Mouse (Mus musculus) lung, embryonic 16.5 days (tissue): ENCODE data around the gene Pmvk. TPM values are rescaled to one million over a fixed set of nuclear protein-coding genes. Genes with fewer than 3 reads are reported as not detected.

ENCODE experiments used
- ATAC-seq: fragments of 200-750 bp; cut with Nextera tagmentation; 2 replicates; pipeline ENCODE4 v1.8.0; 2017; ENCODE audit warnings: low read depth, mild to moderate bottlenecking, moderate library complexity
- H3K27ac ChIP-seq: fragments of 300-500 bp; sonication (generic); 2 replicates; pipeline ENCODE4 v1.5.1; 2014; ENCODE audit warnings: mild to moderate bottlenecking, control low read depth, low read length
- H3K27me3 ChIP-seq: fragments of 300-500 bp; sonication (generic); 2 replicates; pipeline ENCODE4 v1.6.1; 2014; ENCODE audit warnings: low read depth, low read length, mixed read lengths; ENCODE audit not compliant: control insufficient read depth, insufficient read depth
- H3K36me3 ChIP-seq: fragments of 300-500 bp; sonication (generic); 2 replicates; pipeline ENCODE4 v1.6.1; 2014; ENCODE audit warnings: low read length; ENCODE audit not compliant: control insufficient read depth, insufficient read depth
- H3K4me1 ChIP-seq: fragments of 300-500 bp; sonication (generic); replicated peaks from 2 replicates; pipeline ENCODE4 v1.6.1; 2014; ENCODE audit warnings: low read length, mixed read lengths; ENCODE audit not compliant: control insufficient read depth, insufficient read depth
- H3K4me2 ChIP-seq: fragments of 300-500 bp; sonication (generic); 2 replicates; pipeline ENCODE4 v1.6.1; 2014; ENCODE audit warnings: low read depth, low read length, control low read depth
- H3K4me3 ChIP-seq: fragments of 300-500 bp; sonication (generic); 2 replicates; pipeline ENCODE4 v1.5.1; 2014; ENCODE audit warnings: mild to moderate bottlenecking, low read length, control low read depth
- H3K9ac ChIP-seq: fragments of 300-500 bp; sonication (generic); 2 replicates; pipeline ENCODE4 v1.6.1; 2014; ENCODE audit warnings: low read length, control low read depth
- H3K9me3 ChIP-seq: fragments of 300-500 bp; sonication (generic); 2 replicates; pipeline ENCODE4 v1.6.1; 2016; ENCODE audit warnings: low read length; ENCODE audit not compliant: control insufficient read depth
- WGBS: fragments of 180-500 bp; shearing (Covaris S2); extraction: QIAGEN DNeasy Blood & Tissue Kit; methylation state at CpG from one replicate; pipeline ENCODE4 v1.1.7; 2014; 5-methylcytosine and 5-hydroxymethylcytosine counted together
- polyA plus RNA-seq: library from polyadenylated mRNA; unstranded; fragments of >200 nt; fragmentation: Nextera tagmentation; extraction: Ambion mirVana; gene quantifications from 2 replicates; pipeline ENCODE4 v1.2.1, GENCODE M21; 2015

Gene Pmvk
- polyA plus RNA-seq = 44.4 and 50.0 TPM in 2 replicates

DNA sequence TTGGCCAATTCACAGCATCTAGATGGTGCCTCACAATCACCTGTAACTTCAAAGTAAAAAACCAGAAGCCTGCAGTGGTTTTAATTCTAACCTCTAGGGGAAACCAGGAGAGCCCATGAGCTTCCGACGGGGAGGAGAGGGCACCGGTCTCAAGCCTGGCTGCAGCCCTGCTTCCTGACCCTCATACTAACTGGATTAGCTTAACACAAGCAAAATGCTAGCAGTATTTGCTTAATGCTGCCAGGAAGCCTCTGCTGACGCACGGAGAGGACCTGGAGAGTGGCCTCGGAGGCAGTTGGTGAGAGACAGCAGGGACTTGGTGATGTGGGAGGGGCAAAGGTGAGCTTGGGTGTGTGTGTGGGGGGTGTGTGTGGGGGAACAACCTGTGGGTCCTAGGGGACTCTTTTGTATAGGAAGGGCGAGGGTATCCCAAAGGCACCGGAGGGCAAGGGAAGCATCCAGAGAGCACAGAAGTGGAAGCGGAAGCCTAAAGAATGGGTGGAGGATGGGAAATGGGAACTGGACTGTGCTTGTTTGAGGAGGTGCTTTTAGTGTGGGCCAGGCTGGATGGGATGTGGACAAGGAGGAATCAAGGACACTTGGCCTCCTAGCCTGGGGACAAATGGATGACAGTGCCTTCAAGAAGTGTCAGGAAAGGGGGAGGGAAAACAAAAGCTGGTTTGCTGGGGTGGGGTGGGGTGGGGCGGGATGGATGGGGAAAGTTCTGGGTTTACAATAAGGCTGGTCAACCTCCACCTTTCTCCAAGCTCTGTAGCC, at the start of gene Pmvk:
TSS of gene Pmvk (plus strand) at position 141 of the 777 bp plus-strand sequence.
- H3K36me3 ChIP-seq = no peaks in the 10 kb centered on the region
- H3K4me1 ChIP-seq = peaks cover 21% of the 10 kb centered on the region
- H3K9me3 ChIP-seq = no peaks in the 10 kb centered on the region
- no peaks in the 10 kb centered on the region for H3K27me3 ChIP-seq
- H3K9ac ChIP-seq = no peak within 1 kb of the TSS
- ATAC-seq = no peak
- no peak within 1 kb of the TSS for H3K4me3 ChIP-seq
- no peak within 1 kb of the TSS for H3K27ac ChIP-seq
- no peak within 1 kb of the TSS for H3K4me2 ChIP-seq
- WGBS = 49% methylated on average over 10 of the region's 10 CpGs

DNA sequence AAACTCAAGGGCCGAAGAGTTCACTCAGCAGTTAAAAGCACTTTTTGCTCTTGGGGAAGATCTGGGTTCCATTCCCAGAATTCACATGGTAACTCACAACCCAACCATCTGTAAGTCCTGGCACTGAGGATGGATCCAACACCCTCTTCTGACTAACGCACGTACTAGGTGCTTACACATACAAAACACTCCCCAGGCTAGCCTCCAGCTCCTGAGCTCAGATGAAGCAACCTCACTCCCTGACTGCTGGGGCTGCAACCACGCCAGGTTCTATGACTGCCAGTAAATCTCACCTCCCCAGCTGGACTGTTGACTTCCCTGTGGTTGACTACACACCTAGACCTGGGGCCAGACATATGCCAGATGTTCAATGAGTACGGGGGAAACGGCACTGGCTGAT, 47.5 kb upstream of the Pmvk start:
- H3K27ac ChIP-seq = no peak overlapping the region
- H3K36me3 ChIP-seq = peaks cover 5% of the 10 kb centered on the region; the same call in 1 of the 2 replicates
- no peak overlapping the region for H3K4me3 ChIP-seq
- no peak for ATAC-seq
- WGBS = 80% methylated on average over 6 of the region's 6 CpGs
- peaks cover 7% of the 10 kb centered on the region for H3K4me1 ChIP-seq
- no peaks in the 10 kb centered on the region for H3K27me3 ChIP-seq
- H3K9ac ChIP-seq = no peak overlapping the region
- H3K9me3 ChIP-seq = no peaks in the 10 kb centered on the region
- H3K4me2 ChIP-seq = no peak overlapping the region

- WGBS = 59% methylated on average over 16 of the region's 16 CpGs
- no peak overlapping the region for H3K9ac ChIP-seq
- no peaks in the 10 kb centered on the region for H3K9me3 ChIP-seq
- H3K4me3 ChIP-seq = no peak overlapping the region
- no peak for ATAC-seq
- no peak overlapping the region for H3K4me2 ChIP-seq
- no peaks in the 10 kb centered on the region; the same call in 1 of the 2 replicates for H3K36me3 ChIP-seq
- H3K27me3 ChIP-seq = no peaks in the 10 kb centered on the region
- peaks cover 7% of the 10 kb centered on the region for H3K4me1 ChIP-seq
- no peak overlapping the region for H3K27ac ChIP-seq
Measured at GRCm38 (mm10) chr3:89408448-89408847, 45.9 kb upstream of the Pmvk start.

DNA sequence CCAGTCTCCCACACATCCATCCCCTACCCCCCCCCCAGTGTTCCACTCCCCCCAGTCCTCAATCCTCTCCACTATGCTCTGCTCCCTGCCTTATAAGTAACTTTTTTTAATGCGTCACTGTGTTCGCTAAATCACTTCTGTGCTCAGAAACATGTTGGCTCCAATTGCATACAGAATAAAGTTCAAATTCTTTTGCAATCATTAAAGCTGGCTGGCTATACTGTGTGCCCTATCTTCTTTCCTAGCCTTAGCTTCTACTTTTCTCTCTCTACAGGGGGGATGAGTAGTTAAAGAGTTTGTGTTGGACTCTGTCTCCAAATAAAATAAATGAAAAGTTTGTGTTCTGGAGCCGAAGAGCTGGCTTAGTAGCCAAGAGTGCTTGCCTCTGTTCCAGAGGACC, 44.6 kb upstream of the Pmvk start:
- Histone ChIP-seq H3K9me3 (no peaks in the 10 kb centered on the region), H3K27me3 (no peaks in the 10 kb centered on the region), H3K27ac (no peak overlapping the region), H3K36me3 (peaks cover 9% of the 10 kb centered on the region), H3K9ac (no peak overlapping the region), H3K4me1 (peaks cover 7% of the 10 kb centered on the region), H3K4me2 (no peak overlapping the region), H3K4me3 (no peak overlapping the region)
- 85% methylated on average over 3 of the region's 3 CpGs for WGBS
- ATAC-seq = no peak

GRCm38 (mm10) chr3:89410864-89411263, 43.5 kb upstream of the Pmvk start:
- 75% methylated on average over 10 of the region's 10 CpGs for WGBS
- Histone ChIP-seq H3K4me1 (peaks cover 7% of the 10 kb centered on the region), H3K4me3 (peak overlapping the region; percentile 65), H3K9me3 (no peaks in the 10 kb centered on the region), H3K36me3 (peaks cover 20% of the 10 kb centered on the region), H3K9ac (peak overlapping the region; percentile 67), H3K27me3 (no peaks in the 10 kb centered on the region), H3K27ac (no peak overlapping the region), H3K4me2 (peak overlapping the region; percentile 81)
- no peak for ATAC-seq

DNA sequence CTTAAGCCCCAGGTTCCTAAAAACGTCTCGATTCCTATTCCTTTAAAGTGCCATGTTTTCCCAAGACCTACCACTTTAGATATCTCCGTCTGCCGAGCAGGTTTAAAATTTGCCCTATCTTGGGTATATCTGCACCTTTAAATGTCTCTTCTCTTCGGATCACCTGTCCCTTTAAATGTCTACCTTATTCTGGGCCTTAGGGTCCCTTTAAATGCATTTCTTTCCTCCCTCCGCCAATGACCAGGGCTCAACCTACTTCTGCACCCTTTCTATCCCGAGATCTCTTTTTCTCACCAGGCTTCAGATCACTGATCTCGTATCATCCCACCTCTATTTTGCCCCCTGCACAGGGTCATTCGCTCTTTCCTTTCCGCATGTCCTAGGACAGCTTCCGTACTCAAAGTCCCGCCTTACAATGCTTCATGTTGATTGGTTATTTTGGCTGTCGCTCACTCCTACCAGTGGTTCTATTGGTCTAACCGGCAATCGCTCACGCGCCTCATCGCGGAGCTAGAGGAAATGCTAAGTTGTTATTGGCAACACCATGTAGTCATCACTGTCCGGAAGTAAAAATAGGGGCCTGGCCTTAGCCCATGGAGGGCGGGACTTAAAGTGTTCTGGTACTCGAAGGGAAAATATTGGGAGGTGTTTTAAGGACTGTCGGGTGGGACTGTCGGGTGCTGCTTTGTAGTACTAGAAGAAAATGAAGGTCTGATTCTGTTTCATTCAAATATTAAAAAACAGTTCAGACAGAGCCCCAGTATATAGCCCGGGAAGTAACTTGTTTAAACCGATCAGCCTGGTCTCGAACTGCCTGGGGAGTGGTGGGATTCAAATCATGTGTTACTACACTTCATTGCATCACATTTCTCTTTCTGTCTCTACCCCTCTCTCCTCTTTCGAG, 42.6 kb upstream of the Pmvk start, which contains the start of gene Flad1:
TSS of gene Flad1 (minus strand) at position 381 of the 904 bp plus-strand sequence.
- WGBS = 5% methylated on average over 28 of the region's 28 CpGs
- peaks cover 26% of the 10 kb centered on the region for H3K36me3 ChIP-seq
- H3K4me2 ChIP-seq = peak within 1 kb of the TSS; percentile 81
- H3K4me1 ChIP-seq = peaks cover 11% of the 10 kb centered on the region
- peak within 1 kb of the TSS; percentile 14; the same call in 1 of the 2 replicates for H3K27ac ChIP-seq
- peak; percentile 99 for ATAC-seq
- no peaks in the 10 kb centered on the region for H3K9me3 ChIP-seq
- H3K9ac ChIP-seq = peak within 1 kb of the TSS; percentile 67
- no peaks in the 10 kb centered on the region for H3K27me3 ChIP-seq
- peak within 1 kb of the TSS; percentile 65 for H3K4me3 ChIP-seq

DNA sequence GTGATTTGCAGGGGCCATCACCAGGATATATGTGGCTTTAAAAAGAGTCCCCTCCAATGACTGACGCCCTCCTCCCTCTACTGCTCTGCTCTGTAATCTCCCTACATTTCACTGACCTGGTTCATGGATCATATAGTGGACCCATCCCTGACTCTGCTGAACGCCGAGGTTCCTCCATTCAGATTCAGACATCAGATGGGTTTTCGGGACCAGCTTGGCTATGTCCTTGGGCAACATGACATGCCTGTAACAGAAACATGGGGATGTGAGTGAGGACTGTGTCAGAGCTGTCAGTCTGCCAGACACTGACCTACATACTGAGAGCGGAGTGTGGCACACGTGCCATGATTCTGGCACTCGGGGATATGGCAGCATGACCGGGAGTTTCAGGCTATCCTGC, 38.2 kb upstream of the Pmvk start:
- Histone ChIP-seq H3K9ac (no peak overlapping the region), H3K4me1 (peaks cover 24% of the 10 kb centered on the region), H3K27ac (no peak overlapping the region), H3K9me3 (no peaks in the 10 kb centered on the region), H3K4me2 (no peak overlapping the region), H3K27me3 (no peaks in the 10 kb centered on the region), H3K4me3 (no peak overlapping the region), H3K36me3 (peaks cover 26% of the 10 kb centered on the region)
- WGBS = 94% methylated on average over 8 of the region's 8 CpGs
- no peak for ATAC-seq

DNA sequence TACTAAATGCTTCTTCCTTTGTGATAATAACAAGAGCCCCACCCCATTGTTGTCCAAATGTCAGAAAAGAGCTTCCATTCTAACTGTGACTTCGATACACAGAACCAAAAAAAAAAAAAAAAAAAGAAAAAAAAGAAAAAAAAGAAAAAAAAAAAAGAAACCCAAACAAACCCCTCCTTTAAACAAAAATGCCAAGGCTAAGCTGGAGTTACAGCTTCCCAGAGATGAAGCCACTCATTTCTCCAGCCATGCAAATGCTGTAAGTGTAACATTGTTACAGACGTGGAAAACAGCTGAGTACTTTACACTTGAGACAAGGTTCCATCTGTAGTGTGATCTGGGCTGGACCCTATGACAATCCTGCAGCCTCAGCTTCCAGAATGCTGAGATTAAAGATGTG, 37.2 kb upstream of the Pmvk start:
- no peak for ATAC-seq
- no peaks in the 10 kb centered on the region for H3K27me3 ChIP-seq

GRCm38 (mm10) chr3:89417840-89418169, 36.5 kb upstream of the Pmvk start:
- Histone ChIP-seq H3K9ac (peak overlapping the region; percentile 77), H3K36me3 (peaks cover 26% of the 10 kb centered on the region), H3K27ac (peak overlapping the region; percentile 78), H3K4me2 (peak overlapping the region; percentile 91), H3K27me3 (no peaks in the 10 kb centered on the region), H3K4me3 (peak overlapping the region; percentile 78), H3K4me1 (peaks cover 30% of the 10 kb centered on the region), H3K9me3 (no peaks in the 10 kb centered on the region)
- peak; percentile 21 for ATAC-seq
- under 1% methylated on average over 20 of the region's 20 CpGs for WGBS

More for the DNA sequence above, 37.2 kb upstream of the Pmvk start:
- Histone ChIP-seq H3K9ac (peak overlapping the region; percentile 77), H3K4me1 (peaks cover 30% of the 10 kb centered on the region), H3K9me3 (no peaks in the 10 kb centered on the region), H3K27ac (peak overlapping the region; percentile 78), H3K36me3 (peaks cover 26% of the 10 kb centered on the region), H3K4me3 (peak overlapping the region; percentile 78), H3K4me2 (peak overlapping the region; percentile 91)
- WGBS = 7% methylated on average over 2 of the region's 2 CpGs
